Mouse (Mus musculus): ENCODE data around the gene Trmt6. TPM values are rescaled to one million over a fixed set of nuclear protein-coding genes. Genes with fewer than 3 reads are reported as not detected.

Gene Trmt6
- polyA plus RNA-seq, 1 experiment = 18.0 TPM

DNA sequence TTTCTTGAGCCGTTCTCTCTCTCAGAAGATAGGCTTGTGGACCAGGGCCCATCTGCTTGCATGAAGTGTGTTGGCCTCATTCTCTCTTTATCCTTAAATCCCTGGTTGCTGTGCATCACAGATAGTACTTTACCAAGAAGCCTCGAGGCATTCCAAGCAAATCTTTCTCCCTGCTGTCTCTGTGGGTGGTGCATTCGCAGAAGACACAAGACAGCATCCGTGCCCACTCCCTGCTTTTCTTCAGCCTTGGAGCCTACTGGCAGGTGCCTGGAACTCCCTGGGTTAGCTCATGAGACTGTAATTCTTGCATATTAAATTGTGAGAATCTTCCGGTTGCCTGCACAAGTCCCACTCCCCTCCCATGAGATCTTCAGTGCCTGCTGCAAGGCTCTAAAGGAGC is 57.9 kb downstream of the Trmt6 start:
- H3K27ac ChIP-seq (ENCODE audit: insufficient read depth, low read depth, low read length) = no peak overlapping the region
- H3K4me1 ChIP-seq (ENCODE audit: control insufficient read depth, insufficient read depth, low read length) = no peaks in the 10 kb centered on the region
- H3K4me3 ChIP-seq (ENCODE audit: insufficient read depth, low read length) = no peak overlapping the region
- TF ChIP-seq POLR2A (IDR thresholded peaks at IDR 0.05; ENCODE audit: borderline replicate concordance, low read depth, low read length) (no peak), CTCF (IDR thresholded peaks at IDR 0.05; ENCODE audit: low read depth, low read length) (no peak)

Other genes with a start within 250 kb of the Trmt6 start
- 31.0 and 35.2 TPM in 2 replicates for gene Gpcpd1, start 228.3 kb downstream of the Trmt6 start, polyA plus RNA-seq (2012; ENCODE audit: insufficient read depth, insufficient read length, missing spikeins)
- gene Shld1, start 129.1 kb downstream of the Trmt6 start, polyA plus RNA-seq (2012; ENCODE audit: insufficient read depth, insufficient read length, missing spikeins) = 14.5 and 15.9 TPM in 2 replicates
- gene Chgb, start 34.8 kb downstream of the Trmt6 start, polyA plus RNA-seq (2012; ENCODE audit: insufficient read depth, insufficient read length, missing spikeins) = not detected in 2 replicates
- gene Mcm8, start 86 bp upstream of the Trmt6 start, polyA plus RNA-seq (2012; ENCODE audit: insufficient read depth, insufficient read length, missing spikeins) = 3.0 and 3.8 TPM in 2 replicates
- gene Crls1, start 30.6 kb upstream of the Trmt6 start, polyA plus RNA-seq (2012; ENCODE audit: insufficient read depth, insufficient read length, missing spikeins) = 21.9 and 27.3 TPM in 2 replicates
- gene Lrrn4, start 64.8 kb upstream of the Trmt6 start, polyA plus RNA-seq (2012; ENCODE audit: insufficient read depth, insufficient read length, missing spikeins) = not detected in 2 replicates
- gene Fermt1, start 129.9 kb upstream of the Trmt6 start, polyA plus RNA-seq (2012; ENCODE audit: insufficient read depth, insufficient read length, missing spikeins) = not detected in 2 replicates